Mouse (Mus musculus): ENCODE measurements around the gene Eps15.
A peak's percentile ranks its signal among the peaks of the same experiment; 100 is the strongest.

The Eps15 gene

DNA sequence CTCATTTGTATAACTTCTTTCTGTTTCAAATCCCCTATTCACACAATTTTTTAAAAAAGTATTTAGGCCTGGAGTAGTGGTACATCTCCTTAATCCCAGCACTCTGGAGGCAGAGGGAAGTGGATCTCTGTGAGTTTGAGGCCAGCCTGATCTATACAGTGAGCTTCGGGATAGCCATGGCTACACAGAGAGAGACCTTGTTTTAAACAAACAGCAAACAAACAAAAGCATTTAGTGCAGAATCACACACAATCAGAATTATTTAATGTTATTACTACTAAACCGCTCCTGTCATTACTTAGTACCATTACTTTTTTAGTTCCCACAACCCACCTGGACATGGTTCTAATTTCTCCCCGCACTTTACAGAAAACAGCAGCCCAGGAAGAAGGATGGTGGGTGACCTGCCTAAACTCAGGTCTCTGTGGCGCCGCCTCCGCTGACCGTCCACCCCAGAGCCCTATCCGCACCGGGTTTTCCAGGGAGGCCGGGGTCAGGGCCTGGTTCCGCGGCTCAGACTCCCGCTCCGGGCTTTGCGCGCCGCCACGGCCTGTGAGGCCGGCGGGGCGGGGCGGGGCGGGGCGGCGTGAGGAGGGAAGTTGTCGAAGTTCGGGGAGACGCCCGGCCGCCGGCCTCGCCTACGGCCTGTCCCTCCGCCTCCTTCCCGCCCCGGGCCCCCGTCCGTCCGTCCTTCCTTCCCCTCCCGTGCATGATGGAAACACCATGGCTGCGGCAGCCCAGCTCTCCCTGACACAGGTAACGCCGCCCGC is at the start of gene Eps15:
Gene Eps15 (plus strand): TSS at position 580 of the 770 bp plus-strand sequence.
- peak; percentile 72 for DNase-seq (ENCODE audit: low spot score)

DNA sequence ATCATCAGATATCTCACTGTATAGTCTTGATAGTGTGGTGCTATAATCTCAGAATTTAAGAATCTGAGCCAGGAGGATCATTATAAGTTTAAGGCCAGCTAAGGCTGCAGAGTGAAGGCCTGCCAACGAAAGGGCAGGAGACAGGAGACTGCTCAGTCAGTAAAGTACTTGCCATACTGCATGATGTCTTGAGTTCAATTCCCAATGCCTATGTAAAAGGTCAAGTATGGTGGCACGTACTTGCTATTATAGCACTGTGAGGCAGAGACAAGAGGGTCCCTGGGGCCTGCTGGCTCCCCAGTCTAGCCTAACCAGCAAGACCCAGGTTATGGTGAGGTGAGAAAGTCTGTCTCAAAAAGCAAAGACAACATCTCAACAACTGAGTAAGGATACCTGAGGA is 45.9 kb upstream of the Eps15 start, which contains the start of gene Calr4:
Gene Calr4 (plus strand): TSS at position 301 of the 400 bp plus-strand sequence.
- DNase-seq (ENCODE audit: low spot score), result no peak

GRCm38 (mm10) chr4:109234806-109235350 is 45.2 kb upstream of the Eps15 start:
- DNase-seq (ENCODE audit: low spot score), result no peak

GRCm38 (mm10) chr4:109236186-109236879 is 43.7 kb upstream of the Eps15 start:
- DNase-seq (ENCODE audit: low spot score), result no peak

DNA sequence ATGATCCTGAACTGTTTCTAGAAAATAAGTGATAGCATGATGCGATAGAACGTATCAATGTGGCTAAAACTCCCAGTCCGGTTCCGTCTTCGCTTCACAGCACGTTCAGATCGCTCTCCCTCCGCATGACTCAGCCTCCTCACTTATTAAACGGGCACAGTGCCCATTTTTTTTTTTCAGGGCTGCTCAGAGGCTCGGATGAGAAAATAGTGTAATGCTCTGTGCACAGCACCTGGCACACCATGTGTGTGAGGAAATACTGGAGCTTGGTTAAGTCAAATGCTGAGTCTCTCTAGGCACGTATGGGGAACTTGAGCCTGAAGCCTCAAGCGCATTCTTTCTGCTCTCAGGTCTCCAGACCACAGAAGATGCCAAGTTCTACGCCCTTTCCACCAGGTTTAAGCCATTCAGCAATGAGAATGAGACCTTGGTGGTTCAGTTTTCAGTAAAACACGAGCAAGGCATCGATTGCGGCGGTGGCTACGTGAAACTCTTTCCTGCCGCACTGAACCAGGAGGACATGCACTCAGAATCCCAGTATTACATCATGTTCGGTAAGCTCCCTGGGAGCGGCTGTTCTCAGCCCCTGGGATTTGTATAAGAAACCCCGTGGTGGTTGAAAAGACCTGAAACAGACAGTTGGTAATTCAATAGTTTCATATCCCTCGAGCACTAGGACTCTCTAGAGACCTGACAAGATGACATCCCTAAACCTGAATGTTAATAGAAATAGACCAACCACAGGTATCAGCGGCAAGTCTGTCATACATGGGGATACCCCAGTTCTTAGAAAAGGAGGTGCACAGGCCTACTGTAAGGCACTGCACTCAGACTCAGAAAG is 41.4 kb upstream of the Eps15 start:
- DNase-seq (ENCODE audit: low spot score), result no peak

- DNase-seq (ENCODE audit: low spot score), result no peak
Measured at GRCm38 (mm10) chr4:109241221-109241620, 38.8 kb upstream of the Eps15 start.

GRCm38 (mm10) chr4:109241934-109242333 is 38.1 kb upstream of the Eps15 start:
- no peak for DNase-seq (ENCODE audit: low spot score)

- DNase-seq (ENCODE audit: low spot score), result no peak
Measured at GRCm38 (mm10) chr4:109244506-109244905, 35.6 kb upstream of the Eps15 start.

GRCm38 (mm10) chr4:109245016-109245620 is 35.0 kb upstream of the Eps15 start:
- DNase-seq (ENCODE audit: low spot score), result no peak

DNA sequence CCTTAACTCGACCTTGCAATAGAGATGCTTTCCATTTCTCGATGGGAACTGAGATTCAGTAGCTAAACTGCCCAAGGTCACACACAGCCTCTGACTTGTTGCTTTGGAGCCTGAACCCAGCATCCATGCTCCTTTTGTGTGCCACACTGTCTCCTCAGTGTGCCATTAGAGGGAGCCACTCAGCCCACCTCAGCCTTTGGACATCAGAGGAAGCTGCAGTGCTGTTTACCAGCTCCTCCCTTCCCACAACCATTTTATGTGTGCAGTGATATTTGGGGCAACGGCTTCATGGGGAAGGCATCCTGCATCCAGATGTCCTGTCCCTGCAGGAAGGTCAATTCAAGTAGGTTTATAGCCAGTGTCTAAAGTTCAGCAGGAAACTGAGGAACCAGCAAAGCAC is 28.5 kb upstream of the Eps15 start:
- DNase-seq (ENCODE audit: low spot score), result no peak

DNA sequence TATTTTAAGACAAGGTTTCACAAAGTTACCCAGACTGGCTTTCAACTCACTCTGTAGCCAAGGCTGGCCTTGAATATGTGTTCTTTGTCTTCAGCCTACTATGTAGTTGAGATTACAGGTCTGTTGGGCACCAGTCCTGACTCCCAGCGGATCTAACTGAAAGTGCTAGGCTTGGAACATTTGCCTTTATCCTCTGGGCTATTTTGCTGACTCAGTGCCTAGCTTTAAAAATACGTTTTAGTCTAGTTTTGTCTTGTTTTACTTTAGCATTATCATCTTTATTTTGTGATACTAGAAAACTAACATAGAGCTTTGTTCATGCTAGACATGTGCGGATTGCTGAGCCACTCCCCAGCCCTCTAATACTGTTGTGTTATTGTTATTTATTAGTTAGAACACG is 27.9 kb upstream of the Eps15 start:
- DNase-seq (ENCODE audit: low spot score), result no peak

GRCm38 (mm10) chr4:109253664-109254151 is 26.4 kb upstream of the Eps15 start:
- DNase-seq (ENCODE audit: low spot score), result no peak

GRCm38 (mm10) chr4:109254511-109254910 is 25.6 kb upstream of the Eps15 start:
- DNase-seq (ENCODE audit: low spot score), result no peak

- no peak for DNase-seq (ENCODE audit: low spot score)
Measured at GRCm38 (mm10) chr4:109255321-109255720, 24.7 kb upstream of the Eps15 start.

DNA sequence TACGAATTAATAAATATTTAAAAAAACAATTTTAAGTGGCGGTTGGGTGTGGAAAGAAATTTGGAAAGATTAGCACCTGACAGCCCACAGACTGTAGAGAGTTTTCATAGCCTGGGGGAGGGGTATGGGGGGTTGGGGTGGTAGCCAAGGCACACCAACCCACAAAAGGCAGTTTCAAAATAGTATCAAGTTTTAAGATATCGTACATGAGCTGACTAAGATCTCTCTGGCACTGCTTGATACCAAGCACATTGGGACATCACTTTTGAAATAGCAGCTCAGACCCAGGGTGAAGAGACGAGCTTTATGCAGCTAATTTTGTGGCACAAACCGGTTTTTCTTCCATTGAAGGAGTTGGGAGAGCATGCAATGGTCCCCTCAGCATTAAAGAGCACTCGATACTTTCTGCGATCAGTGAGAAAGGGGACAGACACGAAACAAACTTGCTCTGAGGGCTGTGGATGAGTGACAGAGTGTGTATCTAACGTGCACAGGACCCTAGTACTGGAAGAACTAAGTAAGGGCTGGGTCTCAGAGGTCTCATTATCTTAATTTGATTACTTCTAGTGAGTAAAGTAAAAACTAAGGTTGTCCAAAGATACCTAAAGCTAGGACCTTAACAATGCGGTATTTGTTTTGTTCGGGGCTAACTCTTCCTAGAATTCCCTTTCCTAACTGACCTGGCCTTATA is 24.2 kb upstream of the Eps15 start:
- DNase-seq (ENCODE audit: low spot score), result no peak

DNA sequence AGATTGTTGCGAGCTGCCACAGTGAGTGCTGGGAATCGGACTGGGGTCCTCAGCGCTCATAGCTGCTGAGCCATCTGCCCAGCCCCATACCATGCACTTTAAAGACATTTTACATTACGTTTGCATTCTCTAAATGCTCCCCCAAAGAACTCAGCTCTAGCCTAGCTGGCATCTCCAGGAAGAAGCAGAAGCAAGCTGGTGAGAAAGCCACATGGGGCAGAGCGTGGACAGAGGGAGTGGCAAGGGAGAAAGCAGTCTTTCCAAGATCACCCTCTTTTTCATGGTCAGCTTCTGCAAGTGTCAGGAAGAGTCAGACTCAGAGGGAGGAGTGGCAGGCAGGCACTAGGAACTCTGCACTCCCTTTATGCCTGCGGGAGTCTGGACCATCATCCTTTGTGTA is 23.3 kb upstream of the Eps15 start:
- DNase-seq (ENCODE audit: low spot score), result no peak

DNA sequence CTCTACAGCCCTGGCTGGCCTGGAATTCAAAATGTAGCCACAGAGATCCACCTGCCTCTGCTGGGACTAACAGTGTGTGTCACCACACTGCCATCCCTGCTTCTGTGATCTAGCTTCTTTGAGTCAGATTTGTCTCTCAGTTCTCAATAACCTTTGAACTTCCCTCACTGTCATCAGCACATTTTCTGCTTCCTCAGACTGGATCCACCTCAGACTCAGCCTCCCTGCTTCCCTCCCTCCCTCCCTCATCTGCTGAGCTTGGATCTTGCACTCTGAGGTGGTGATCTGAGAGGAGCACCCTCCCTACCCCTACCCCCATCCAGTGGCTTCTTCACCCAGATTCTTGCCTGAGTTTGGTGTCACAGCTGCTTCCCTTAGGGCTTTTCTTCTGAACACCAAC is 22.4 kb upstream of the Eps15 start:
- DNase-seq (ENCODE audit: low spot score), result no peak

GRCm38 (mm10) chr4:109262068-109262467 is 18.0 kb upstream of the Eps15 start:
- no peak for DNase-seq (ENCODE audit: low spot score)

GRCm38 (mm10) chr4:109266056-109266455 is 14.0 kb upstream of the Eps15 start:
- no peak for DNase-seq (ENCODE audit: low spot score)

DNA sequence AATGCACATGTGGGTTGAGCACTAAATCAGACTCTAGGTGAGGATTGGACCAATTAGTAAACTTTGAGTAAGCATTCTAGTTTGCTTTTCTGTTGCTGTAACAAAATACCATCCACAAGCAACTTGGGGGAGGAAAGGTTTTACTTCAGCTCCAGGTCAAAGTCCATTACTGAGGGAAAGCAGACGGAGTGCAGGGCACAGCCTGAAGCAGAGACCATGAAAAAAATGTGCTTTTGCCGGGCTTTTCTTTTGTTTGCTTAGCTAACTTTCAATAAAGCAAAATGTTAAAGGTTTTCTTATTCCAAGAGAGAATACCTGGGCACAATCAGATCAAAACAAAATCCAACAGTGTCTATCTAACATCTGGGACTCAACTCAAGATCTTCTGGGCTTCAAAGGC is 13.3 kb upstream of the Eps15 start:
- DNase-seq (ENCODE audit: low spot score), result no peak

DNA sequence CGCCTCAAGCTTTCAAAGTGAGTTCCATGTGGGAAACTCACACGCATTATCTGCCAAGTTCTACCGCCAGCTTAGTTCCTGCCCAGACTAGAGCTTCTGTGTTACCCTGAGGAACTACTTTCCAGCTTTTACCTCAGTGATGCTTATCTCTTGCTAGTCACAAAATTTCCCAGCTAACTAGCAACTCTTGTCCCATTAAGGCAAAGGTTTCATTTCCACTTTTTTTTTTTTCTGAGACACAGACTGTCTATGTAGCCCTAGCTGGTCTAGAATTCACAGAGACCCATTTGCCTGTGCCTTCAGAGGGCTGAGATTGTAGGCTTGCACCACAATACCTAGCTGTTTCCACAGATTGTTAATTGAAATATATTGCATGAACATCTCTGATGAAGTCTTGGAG is 12.6 kb upstream of the Eps15 start:
- no peak for DNase-seq (ENCODE audit: low spot score)
